Mouse (Mus musculus) cerebellum, adult 11-12 months (tissue): ENCODE measurements at regions not wholly inside any gene's neighbourhood (a gene's known extent, or its start where the extent isn't known, plus 50 kb on each side); places are given as distances from the start of the nearest gene placed in this dataset.

Source experiments
- DNase-seq: peaks from one replicate; pipeline ENCODE4 v3.0.0; 2022

- no peak for DNase-seq
Measured at GRCm38 (mm10) chr1:28144824-28145223, 635.2 kb downstream of the Gm597 start.

- DNase-seq = peak; percentile 47
Measured at GRCm38 (mm10) chr1:28102021-28102526, 678.0 kb downstream of the Gm597 start.

GRCm38 (mm10) chr1:28084456-28084855, 695.6 kb downstream of the Gm597 start:
- no peak for DNase-seq

- no peak for DNase-seq
Measured at GRCm38 (mm10) chr1:28053980-28054379, 726.1 kb downstream of the Gm597 start.

GRCm38 (mm10) chr1:28047964-28048363, 732.1 kb downstream of the Gm597 start:
- DNase-seq = no peak

GRCm38 (mm10) chr1:28047379-28047778, 732.7 kb downstream of the Gm597 start:
- DNase-seq = no peak

GRCm38 (mm10) chr1:28045695-28046094, 734.4 kb downstream of the Gm597 start:
- DNase-seq = no peak

GRCm38 (mm10) chr1:28025720-28026119, 754.3 kb downstream of the Gm597 start:
- no peak for DNase-seq

GRCm38 (mm10) chr1:27998434-27998833, 781.6 kb downstream of the Gm597 start:
- DNase-seq = no peak

GRCm38 (mm10) chr1:27963369-27963768, 816.7 kb downstream of the Gm597 start:
- DNase-seq = no peak
